Mouse (Mus musculus): Measurements from ENCODE around the gene Cst13. TPM values are rescaled to one million over a fixed set of nuclear protein-coding genes. Genes with fewer than 3 reads are reported as not detected.
"Not testable (repeated sequence)": the region's sequence is repeated elsewhere in the genome, so short reads cannot be mapped to it uniquely, and the experiment has no call there.

The Cst13 gene
- not detected in 2 replicates for polyA plus RNA-seq (2015; fragmentation: Nextera tagmentation; extraction: Ambion mirVana)

DNA sequence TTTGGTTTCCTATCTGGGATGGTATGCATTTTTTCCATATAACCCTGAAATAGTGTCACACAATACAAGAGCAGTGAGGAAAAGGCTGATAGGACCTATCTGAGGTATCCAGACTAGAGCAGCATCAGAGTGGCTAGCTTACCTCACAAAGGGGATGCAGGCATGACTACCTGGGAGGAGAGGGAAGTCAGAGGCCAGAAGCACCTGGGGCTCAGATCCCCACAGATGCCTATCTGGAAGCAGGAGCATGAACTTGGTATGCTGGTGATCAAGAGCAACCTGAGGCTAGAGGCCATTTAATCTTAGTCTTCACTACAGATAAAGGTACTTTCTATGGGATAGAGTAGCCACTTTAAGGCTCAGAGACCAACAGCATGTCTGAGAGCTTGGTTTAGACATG, at the start of gene Cst13:
Cst13 (plus strand) TSS at position 173 of the 400 bp plus-strand sequence.
- ATAC-seq (ENCODE audit: low read depth) (no peak), DNase-seq (no peak)
- no peaks in the 10 kb centered on the region for H3K27me3 ChIP-seq
- no peaks in the 10 kb centered on the region for H3K9me3 ChIP-seq (replicated peaks)
- no peaks in the 10 kb centered on the region for H3K36me3 ChIP-seq
- no peak within 1 kb of the TSS for H3K27ac ChIP-seq
- no peaks in the 10 kb centered on the region for H3K4me1 ChIP-seq (replicated peaks)
- H3K9ac ChIP-seq = no peak within 1 kb of the TSS
- H3K4me2 ChIP-seq = no peak within 1 kb of the TSS
- H3K4me3 ChIP-seq (replicated peaks) = no peak within 1 kb of the TSS

DNA sequence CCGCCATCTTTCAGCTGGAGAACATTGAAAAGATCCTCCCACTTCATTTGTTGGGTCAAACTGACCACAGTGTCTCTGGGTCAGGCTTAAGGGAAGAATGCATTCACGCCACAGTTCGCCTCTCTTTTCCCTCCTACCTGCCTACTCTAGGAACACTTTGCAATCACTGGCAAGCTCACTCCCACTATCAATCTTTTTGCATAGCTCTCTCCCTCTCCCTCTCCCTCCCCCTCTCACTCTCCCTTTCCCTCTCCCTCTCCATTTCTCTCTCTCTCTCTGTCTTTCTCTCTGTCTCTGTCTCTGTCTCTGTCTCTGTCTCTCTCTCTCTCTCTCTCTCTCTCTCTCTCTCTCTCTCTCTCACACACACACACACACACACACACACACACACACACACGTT, 48.5 kb upstream of the Cst13 start, which contains the start of gene Cst11:
Cst11 (minus strand) TSS at position 101 of the 400 bp plus-strand sequence.
- ATAC-seq (ENCODE audit: low read depth); H3K36me3 ChIP-seq; H3K9ac ChIP-seq; DNase-seq; H3K9me3 ChIP-seq (replicated peaks); H3K4me2 ChIP-seq; H3K27me3 ChIP-seq; H3K4me3 ChIP-seq (replicated peaks); H3K27ac ChIP-seq; H3K4me1 ChIP-seq (replicated peaks): not testable (repeated sequence)
- WGBS (ENCODE audit: insufficient replicate concordance) = 71% methylated on average over 4 of the region's 4 CpGs

DNA sequence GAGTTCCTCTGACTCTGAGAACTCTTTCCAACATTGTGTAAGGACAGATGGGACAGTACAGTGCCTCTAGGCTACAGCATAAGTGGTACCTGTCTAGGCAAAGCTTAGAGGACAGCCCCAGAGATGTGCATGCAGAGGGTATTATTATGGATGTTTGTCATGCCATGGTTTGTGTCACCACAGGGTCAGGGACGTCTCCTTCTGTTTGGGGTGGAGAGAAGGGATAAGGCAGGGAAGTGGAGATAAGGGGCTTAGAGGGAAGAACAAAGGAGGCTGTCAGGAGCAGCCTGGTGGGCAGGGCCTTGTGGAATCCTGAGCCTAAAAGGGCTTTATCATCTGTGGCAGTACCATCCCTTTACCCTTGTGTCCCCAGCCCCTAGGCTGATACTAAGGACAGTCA, 38.2 kb upstream of the Cst13 start, which contains the start of gene 8030411F24Rik:
8030411F24Rik (plus strand) TSS at position 301 of the 400 bp plus-strand sequence.
- DNase-seq (no peak), ATAC-seq (ENCODE audit: low read depth) (no peak)
- H3K27me3 ChIP-seq = no peaks in the 10 kb centered on the region
- H3K4me2 ChIP-seq = no peak within 1 kb of the TSS
- no peak within 1 kb of the TSS for H3K9ac ChIP-seq
- 14% methylated on average over 1 of the region's 1 CpGs for WGBS (ENCODE audit: insufficient replicate concordance)
- H3K36me3 ChIP-seq = no peaks in the 10 kb centered on the region
- H3K9me3 ChIP-seq (replicated peaks) = no peaks in the 10 kb centered on the region
- H3K4me3 ChIP-seq (replicated peaks) = no peak within 1 kb of the TSS
- no peaks in the 10 kb centered on the region for H3K4me1 ChIP-seq (replicated peaks)
- no peak within 1 kb of the TSS for H3K27ac ChIP-seq

GRCm38 (mm10) chr2:148789142-148789541, 30.7 kb upstream of the Cst13 start, which contains the start of gene Cst12:
Gene Cst12 (plus strand): TSS chr2:148789361.
- no peak within 1 kb of the TSS for H3K27ac ChIP-seq
- no peaks in the 10 kb centered on the region for H3K4me1 ChIP-seq (replicated peaks)
- ATAC-seq (ENCODE audit: low read depth) = no peak
- H3K4me3 ChIP-seq (replicated peaks) = no peak within 1 kb of the TSS
- no peaks in the 10 kb centered on the region for H3K36me3 ChIP-seq
- 72% methylated on average over 6 of the region's 6 CpGs for WGBS (ENCODE audit: insufficient replicate concordance)
- no peak within 1 kb of the TSS for H3K4me2 ChIP-seq
- H3K27me3 ChIP-seq = no peaks in the 10 kb centered on the region
- no peak for DNase-seq
- no peaks in the 10 kb centered on the region for H3K9me3 ChIP-seq (replicated peaks)
- no peak within 1 kb of the TSS for H3K9ac ChIP-seq

- ATAC-seq (ENCODE audit: low read depth) = no peak
- Histone ChIP-seq H3K27ac (no peak within 1 kb of the TSS), H3K36me3 (no peaks in the 10 kb centered on the region), H3K9me3 (replicated peaks) (no peaks in the 10 kb centered on the region), H3K4me1 (replicated peaks) (no peaks in the 10 kb centered on the region), H3K4me2 (no peak within 1 kb of the TSS), H3K4me3 (replicated peaks) (no peak within 1 kb of the TSS), H3K9ac (no peak within 1 kb of the TSS), H3K27me3 (no peaks in the 10 kb centered on the region)
- 44% methylated on average over 1 of the region's 1 CpGs for WGBS (ENCODE audit: insufficient replicate concordance)
- DNase-seq = no peak
Observed at GRCm38 (mm10) chr2:148798485-148798884, 21.4 kb upstream of the Cst13 start, which contains the start of gene Cst8. Gene Cst8 (plus strand): TSS chr2:148798785.

- whole genome bisulfite sequencing (ENCODE audit: insufficient replicate concordance) = 28% methylated on average over 3 of the region's 3 CpGs
- ATAC-seq (ENCODE audit: low read depth) = peak; percentile 45; the same call in 1 of the 2 replicates
- no peak for DNase-seq
- no peaks in the 10 kb centered on the region for H3K4me1 ChIP-seq (replicated peaks)
- H3K9me3 ChIP-seq (replicated peaks) = no peaks in the 10 kb centered on the region
- no peak overlapping the region for H3K27ac ChIP-seq
- no peak overlapping the region for H3K4me3 ChIP-seq (replicated peaks)
- no peak overlapping the region for H3K9ac ChIP-seq
- H3K27me3 ChIP-seq = no peaks in the 10 kb centered on the region
- H3K36me3 ChIP-seq = no peaks in the 10 kb centered on the region
- H3K4me2 ChIP-seq = no peak overlapping the region
Observed at GRCm38 (mm10) chr2:148801491-148801921, 18.4 kb upstream of the Cst13 start.

- WGBS (ENCODE audit: insufficient replicate concordance) = 57% methylated on average over 6 of the region's 6 CpGs
- Histone ChIP-seq H3K9ac (no peak overlapping the region), H3K27ac (no peak overlapping the region), H3K36me3 (no peaks in the 10 kb centered on the region), H3K4me1 (replicated peaks) (no peaks in the 10 kb centered on the region), H3K27me3 (no peaks in the 10 kb centered on the region), H3K4me3 (replicated peaks) (no peak overlapping the region), H3K4me2 (no peak overlapping the region), H3K9me3 (replicated peaks) (no peaks in the 10 kb centered on the region)
- ATAC-seq (ENCODE audit: low read depth) (no peak), DNase-seq (no peak)
Observed at GRCm38 (mm10) chr2:148806696-148807095, 13.2 kb upstream of the Cst13 start.

DNA sequence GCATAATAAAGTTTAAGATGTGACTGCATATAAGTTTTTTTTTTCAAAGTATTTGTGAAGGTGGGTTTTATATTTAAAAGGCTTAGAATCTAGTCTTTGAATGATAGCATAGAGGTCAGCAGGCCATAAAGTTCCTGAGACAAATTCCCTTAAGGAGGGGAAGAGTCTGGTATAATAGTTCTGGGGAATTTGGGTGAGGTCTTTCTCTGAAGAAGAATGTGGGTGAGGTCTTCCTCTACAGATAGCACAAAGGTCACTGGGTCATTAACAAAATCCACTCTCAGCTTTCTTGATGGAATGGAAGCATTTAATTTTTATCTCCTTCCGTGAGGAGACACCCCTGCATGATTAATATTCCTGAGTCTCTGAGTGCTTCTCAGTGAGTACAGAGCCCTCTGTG, 6.1 kb downstream of the Cst13 start:
- Histone ChIP-seq H3K9ac (no peak overlapping the region), H3K27ac (no peak overlapping the region), H3K36me3 (no peaks in the 10 kb centered on the region), H3K4me1 (replicated peaks) (no peaks in the 10 kb centered on the region), H3K4me2 (no peak overlapping the region), H3K4me3 (replicated peaks) (no peak overlapping the region), H3K9me3 (replicated peaks) (no peaks in the 10 kb centered on the region), H3K27me3 (no peaks in the 10 kb centered on the region)
- WGBS (ENCODE audit: insufficient replicate concordance) = 30% methylated on average over 1 of the region's 1 CpGs
- DNase-seq = no peak
- ATAC-seq (ENCODE audit: low read depth) = no peak

GRCm38 (mm10) chr2:148834912-148835311, 15.0 kb downstream of the Cst13 start, which contains the start of gene Cst9:
Gene Cst9 (plus strand): TSS chr2:148835147.
- no peak within 1 kb of the TSS for H3K9ac ChIP-seq
- H3K36me3 ChIP-seq = no peaks in the 10 kb centered on the region
- H3K27me3 ChIP-seq = no peaks in the 10 kb centered on the region
- no peaks in the 10 kb centered on the region for H3K4me1 ChIP-seq (replicated peaks)
- H3K4me2 ChIP-seq = no peak within 1 kb of the TSS
- WGBS (ENCODE audit: insufficient replicate concordance) = 43% methylated on average over 4 of the region's 4 CpGs
- H3K27ac ChIP-seq = no peak within 1 kb of the TSS
- no peak within 1 kb of the TSS for H3K4me3 ChIP-seq (replicated peaks)
- DNase-seq (no peak), ATAC-seq (ENCODE audit: low read depth) (0 out of 2 replicates have a peak, but pooled peaks have one; percentile 55)
- no peaks in the 10 kb centered on the region for H3K9me3 ChIP-seq (replicated peaks)

GRCm38 (mm10) chr2:148838075-148838777, 18.3 kb downstream of the Cst13 start:
- no peak for DNase-seq
- Histone ChIP-seq H3K4me2 (no peak overlapping the region), H3K4me1 (replicated peaks) (no peaks in the 10 kb centered on the region), H3K9ac (no peak overlapping the region), H3K4me3 (replicated peaks) (no peak overlapping the region), H3K27me3 (no peaks in the 10 kb centered on the region), H3K27ac (no peak overlapping the region), H3K36me3 (no peaks in the 10 kb centered on the region), H3K9me3 (replicated peaks) (no peaks in the 10 kb centered on the region)
- 58% methylated on average over 5 of the region's 5 CpGs for WGBS (ENCODE audit: insufficient replicate concordance)
- no peak for ATAC-seq (ENCODE audit: low read depth)

- 39% methylated on average over 2 of the region's 2 CpGs for WGBS (ENCODE audit: insufficient replicate concordance)
Observed at GRCm38 (mm10) chr2:148839224-148839623, 19.3 kb downstream of the Cst13 start.

More at GRCm38 (mm10) chr2:148839224-148839623, 19.3 kb downstream of the Cst13 start:
- DNase-seq = no peak
- ATAC-seq (ENCODE audit: low read depth) = no peak
- H3K9ac ChIP-seq = no peak overlapping the region
- H3K27ac ChIP-seq = no peak overlapping the region
- no peaks in the 10 kb centered on the region for H3K9me3 ChIP-seq (replicated peaks)
- no peak overlapping the region for H3K4me3 ChIP-seq (replicated peaks)
- H3K27me3 ChIP-seq = no peaks in the 10 kb centered on the region
- no peaks in the 10 kb centered on the region for H3K4me1 ChIP-seq (replicated peaks)
- no peak overlapping the region for H3K4me2 ChIP-seq
- H3K36me3 ChIP-seq = no peaks in the 10 kb centered on the region

Measured in liver, embryonic 13.5 days (tissue).